Mouse (Mus musculus): Measurements from ENCODE around the gene Glrb. TPM values are rescaled to one million over a fixed set of nuclear protein-coding genes. Genes with fewer than 3 reads are reported as not detected.

The Glrb gene
- 0.08 and 0.16 TPM in 2 replicates for polyA plus RNA-seq (2012; rRNA removed)

DNA sequence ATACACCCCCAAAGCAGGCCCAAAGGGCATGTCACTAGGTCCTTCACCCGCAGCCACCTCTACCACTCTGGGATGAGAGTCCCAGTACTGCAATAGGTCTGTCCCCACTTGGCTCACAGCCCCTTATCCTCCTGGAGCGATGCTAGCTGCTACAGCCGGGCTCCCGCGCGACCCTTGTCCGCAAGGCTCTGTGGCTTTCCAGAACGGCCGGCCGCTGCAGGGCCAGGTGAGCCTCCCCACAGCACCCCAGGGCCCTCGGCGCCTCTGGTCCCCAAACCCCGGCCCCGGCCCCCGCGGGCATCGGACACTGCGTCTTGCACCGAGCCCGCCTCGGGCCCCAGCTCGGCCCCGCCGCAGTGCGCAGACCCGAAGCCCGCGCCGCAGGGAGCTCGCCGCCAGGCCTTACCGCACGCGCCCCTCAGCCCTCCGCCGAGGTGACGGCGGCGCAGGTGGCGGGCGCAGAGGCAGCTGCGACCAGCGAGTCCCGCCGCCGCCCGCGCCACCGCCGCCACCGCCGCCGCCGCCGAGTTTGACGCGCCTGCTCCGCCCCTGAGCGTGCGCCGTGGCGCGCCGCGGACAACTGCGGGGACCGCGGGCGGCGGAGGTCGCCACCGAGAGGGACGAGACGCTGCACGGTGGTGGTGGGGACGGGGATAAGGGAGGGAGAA, at the start of gene Glrb:
Gene Glrb (minus strand): TSS at position 550 of the 668 bp plus-strand sequence.
- Histone ChIP-seq H3K4me1 (ENCODE audit: control insufficient read depth, insufficient read depth, low read length) (no peaks in the 10 kb centered on the region; the same call in 1 of the 2 replicates), H3K4me3 (replicated peaks; ENCODE audit: extremely low read depth, low read depth, low read length) (peak within 1 kb of the TSS; percentile 5)
- no peak for DNase-seq
- WGBS: 2% methylated on average over 76 of the region's 76 CpGs
- no peak for TF ChIP-seq CTCF (IDR thresholded peaks at IDR 0.05; ENCODE audit: insufficient read depth, low read length)
- no peak for TF ChIP-seq POLR2A (IDR thresholded peaks at IDR 0.05; ENCODE audit: borderline replicate concordance, extremely low read depth, low read depth, low read length)

DNA sequence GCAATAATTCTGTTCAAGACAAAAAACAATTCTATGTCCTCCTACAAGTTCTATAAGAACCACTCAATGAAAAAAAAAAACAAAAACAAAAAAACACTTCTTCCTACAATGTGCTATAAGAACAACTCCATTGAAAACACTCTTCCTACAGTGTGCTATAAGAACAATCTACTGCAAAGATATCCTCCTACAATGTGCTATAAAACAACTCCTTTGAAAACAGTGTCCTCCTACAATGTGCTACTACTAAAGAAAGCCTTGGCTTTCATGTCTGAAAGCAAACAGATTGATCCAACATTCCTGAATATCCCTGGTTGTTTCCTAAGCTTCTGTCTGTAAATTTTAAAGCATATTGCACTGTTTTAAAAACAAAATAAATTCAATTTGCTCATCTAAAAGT, 46.5 kb upstream of the Glrb start:
- no peak overlapping the region for H3K4me3 ChIP-seq (replicated peaks; ENCODE audit: extremely low read depth, low read depth, low read length)
- no peak for TF ChIP-seq POLR2A (IDR thresholded peaks at IDR 0.05; ENCODE audit: borderline replicate concordance, extremely low read depth, low read depth, low read length)
- TF ChIP-seq CTCF (IDR thresholded peaks at IDR 0.05; ENCODE audit: insufficient read depth, low read length): no peak
- DNase-seq: no peak
- no peaks in the 10 kb centered on the region for H3K4me1 ChIP-seq (ENCODE audit: control insufficient read depth, insufficient read depth, low read length)

DNA sequence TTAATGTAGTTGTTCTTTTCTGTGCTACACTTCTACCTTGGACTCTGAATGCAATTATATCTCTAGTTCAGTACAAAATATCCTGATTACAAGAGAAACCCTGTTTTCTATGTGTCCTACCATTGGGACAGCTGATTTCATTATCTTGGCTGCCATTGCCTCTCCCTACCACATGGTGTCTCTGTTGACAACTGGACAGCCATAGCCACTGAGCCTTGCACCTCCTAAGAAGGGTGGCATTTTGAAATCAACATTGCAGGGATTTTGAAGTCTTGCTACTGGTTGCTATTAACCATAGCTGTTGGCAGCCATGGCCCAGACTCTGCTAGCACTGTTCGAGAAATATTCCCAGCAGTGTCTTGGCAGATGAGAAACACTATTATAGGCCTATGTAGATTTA, 45.1 kb upstream of the Glrb start:
- Histone ChIP-seq H3K4me3 (replicated peaks; ENCODE audit: extremely low read depth, low read depth, low read length) (no peak overlapping the region), H3K4me1 (ENCODE audit: control insufficient read depth, insufficient read depth, low read length) (no peaks in the 10 kb centered on the region)
- TF ChIP-seq CTCF (IDR thresholded peaks at IDR 0.05; ENCODE audit: insufficient read depth, low read length): peak; percentile 69
- no peak for TF ChIP-seq POLR2A (IDR thresholded peaks at IDR 0.05; ENCODE audit: borderline replicate concordance, extremely low read depth, low read depth, low read length)
- peak; percentile 10 for DNase-seq
- WGBS: 21% methylated on average over 1 of the region's 1 CpGs

DNA sequence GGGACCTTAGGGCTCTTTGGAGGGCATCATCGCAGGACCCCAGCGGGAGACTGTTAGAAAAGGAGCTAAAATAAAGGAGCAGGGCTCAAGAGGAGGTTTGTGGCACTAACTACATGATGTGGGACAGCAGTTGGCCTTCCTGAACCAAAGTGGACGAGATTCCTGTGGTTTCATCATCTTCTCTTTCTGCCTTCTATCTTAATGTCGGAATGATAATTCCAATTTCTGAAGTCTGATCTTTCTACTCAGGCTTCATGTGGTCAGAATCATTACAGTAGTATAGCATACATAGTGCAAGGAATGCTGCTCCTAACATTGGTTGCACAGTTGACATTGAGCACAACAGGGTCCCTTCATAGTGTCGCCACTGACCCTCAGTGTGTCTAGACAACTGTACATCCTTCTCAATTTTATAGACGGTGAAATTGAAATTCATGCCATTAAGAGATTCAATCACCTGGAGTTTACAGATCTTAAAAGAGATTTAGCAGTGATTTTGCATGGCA, 372 bp upstream of the Glrb start:
- Histone ChIP-seq H3K4me3 (replicated peaks; ENCODE audit: extremely low read depth, low read depth, low read length) (peak overlapping the region; percentile 5), H3K4me1 (ENCODE audit: control insufficient read depth, insufficient read depth, low read length) (no peaks in the 10 kb centered on the region; the same call in 1 of the 2 replicates)
- TF ChIP-seq CTCF (IDR thresholded peaks at IDR 0.05; ENCODE audit: insufficient read depth, low read length) (no peak), POLR2A (IDR thresholded peaks at IDR 0.05; ENCODE audit: borderline replicate concordance, extremely low read depth, low read depth, low read length) (no peak)
- no peak for DNase-seq
- 20% methylated on average over 6 of the region's 6 CpGs for WGBS

DNA sequence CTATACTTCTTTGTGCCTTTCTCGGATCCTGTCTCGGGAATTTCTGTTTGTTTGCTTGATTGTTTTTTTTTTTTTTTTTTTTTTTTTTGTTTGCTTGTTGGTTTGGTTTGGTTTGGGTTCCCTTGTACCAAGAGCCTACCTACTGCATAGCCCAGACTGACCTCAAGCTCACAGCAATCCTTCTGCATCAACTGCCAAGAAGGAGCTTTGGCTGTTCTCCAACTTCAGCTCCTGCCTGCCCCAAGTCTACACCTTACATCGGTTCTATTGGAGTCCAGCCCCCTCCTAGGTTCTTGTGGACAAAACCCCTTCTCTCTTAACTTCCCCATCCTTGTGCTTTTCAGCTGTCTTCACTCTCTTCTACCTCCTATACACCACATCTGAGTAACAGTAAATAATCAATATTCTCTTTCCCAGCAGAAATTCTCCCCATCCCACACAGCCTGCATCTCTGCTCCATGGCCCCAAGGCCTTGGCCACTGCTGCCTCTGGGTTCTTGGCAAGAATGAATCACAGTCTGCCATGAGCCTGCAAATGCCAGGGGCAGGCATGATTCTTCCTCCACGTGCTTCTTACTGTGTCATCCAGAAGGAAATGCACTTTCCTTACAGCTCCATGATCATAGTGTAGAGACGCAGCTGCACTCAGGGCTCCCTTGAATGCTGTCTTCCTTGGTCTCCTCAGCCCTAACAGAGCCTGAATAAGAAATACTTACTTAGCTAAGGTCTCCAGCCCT, 18.5 kb downstream of the Glrb start:
- WGBS: 73% methylated on average over 5 of the region's 5 CpGs
- H3K4me3 ChIP-seq (replicated peaks; ENCODE audit: extremely low read depth, low read depth, low read length): no peak overlapping the region
- no peak for DNase-seq
- H3K4me1 ChIP-seq (ENCODE audit: control insufficient read depth, insufficient read depth, low read length): no peaks in the 10 kb centered on the region
- no peak for TF ChIP-seq POLR2A (IDR thresholded peaks at IDR 0.05; ENCODE audit: borderline replicate concordance, extremely low read depth, low read depth, low read length)
- no peak for TF ChIP-seq CTCF (IDR thresholded peaks at IDR 0.05; ENCODE audit: insufficient read depth, low read length)

DNA sequence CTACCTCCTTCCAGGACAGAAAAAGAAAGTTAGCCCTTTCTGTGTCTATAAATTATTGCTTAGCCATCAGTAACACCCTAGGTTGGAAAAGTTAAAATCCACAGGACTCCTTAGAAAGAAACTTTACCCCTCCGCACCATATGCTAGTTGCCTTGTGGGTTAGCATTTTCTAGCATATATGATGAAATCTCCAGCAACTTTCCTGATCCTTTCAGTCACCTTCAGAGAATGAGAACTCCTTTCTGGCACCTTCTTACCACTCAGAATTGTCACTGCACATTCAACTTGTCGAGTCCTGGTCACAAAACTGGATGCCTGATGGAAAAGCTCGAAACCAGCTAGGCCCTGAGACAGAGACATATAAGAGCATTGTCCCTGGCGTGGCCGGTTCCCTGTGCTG, 19.1 kb downstream of the Glrb start:
- Histone ChIP-seq H3K4me3 (replicated peaks; ENCODE audit: extremely low read depth, low read depth, low read length) (no peak overlapping the region), H3K4me1 (ENCODE audit: control insufficient read depth, insufficient read depth, low read length) (no peaks in the 10 kb centered on the region)
- TF ChIP-seq CTCF (IDR thresholded peaks at IDR 0.05; ENCODE audit: insufficient read depth, low read length) (no peak), POLR2A (IDR thresholded peaks at IDR 0.05; ENCODE audit: borderline replicate concordance, extremely low read depth, low read depth, low read length) (no peak)
- DNase-seq: no peak
- WGBS: 86% methylated on average over 5 of the region's 5 CpGs

DNA sequence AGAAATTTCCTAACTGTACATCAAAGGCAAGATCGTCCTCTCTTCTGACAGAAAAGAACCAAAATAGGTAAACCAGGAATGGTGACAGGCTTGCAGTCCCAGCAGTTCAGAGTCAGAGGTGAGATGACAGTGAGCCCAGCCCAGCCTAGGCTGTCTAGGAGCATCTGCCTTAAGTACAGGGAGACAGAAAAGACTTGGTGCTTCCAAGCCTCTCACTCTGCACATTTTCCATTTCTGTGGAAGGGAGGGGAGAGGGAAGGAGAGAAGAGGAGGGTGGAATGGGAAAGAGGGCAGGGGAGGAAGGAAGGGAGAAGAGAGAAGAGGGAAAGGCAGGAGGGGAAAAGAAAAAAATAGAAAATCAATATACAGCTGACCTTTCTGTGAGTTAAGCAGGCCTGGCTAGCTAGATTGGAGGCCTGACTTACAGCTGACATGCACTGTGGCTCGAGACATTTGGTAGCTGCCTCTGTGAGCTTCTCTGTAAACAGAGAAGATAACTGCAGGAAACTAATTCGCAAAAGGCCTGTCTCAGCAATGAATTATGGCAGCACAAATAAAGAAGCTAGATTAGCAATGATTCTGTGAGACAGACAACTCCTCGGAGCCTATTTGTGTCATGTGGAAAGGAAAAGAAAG, 20.3 kb downstream of the Glrb start:
- WGBS: 43% methylated on average over 4 of the region's 4 CpGs
- TF ChIP-seq POLR2A (IDR thresholded peaks at IDR 0.05; ENCODE audit: borderline replicate concordance, extremely low read depth, low read depth, low read length): no peak
- TF ChIP-seq CTCF (IDR thresholded peaks at IDR 0.05; ENCODE audit: insufficient read depth, low read length): no peak
- H3K4me1 ChIP-seq (ENCODE audit: control insufficient read depth, insufficient read depth, low read length): no peaks in the 10 kb centered on the region
- DNase-seq: no peak
- H3K4me3 ChIP-seq (replicated peaks; ENCODE audit: extremely low read depth, low read depth, low read length): no peak overlapping the region

DNA sequence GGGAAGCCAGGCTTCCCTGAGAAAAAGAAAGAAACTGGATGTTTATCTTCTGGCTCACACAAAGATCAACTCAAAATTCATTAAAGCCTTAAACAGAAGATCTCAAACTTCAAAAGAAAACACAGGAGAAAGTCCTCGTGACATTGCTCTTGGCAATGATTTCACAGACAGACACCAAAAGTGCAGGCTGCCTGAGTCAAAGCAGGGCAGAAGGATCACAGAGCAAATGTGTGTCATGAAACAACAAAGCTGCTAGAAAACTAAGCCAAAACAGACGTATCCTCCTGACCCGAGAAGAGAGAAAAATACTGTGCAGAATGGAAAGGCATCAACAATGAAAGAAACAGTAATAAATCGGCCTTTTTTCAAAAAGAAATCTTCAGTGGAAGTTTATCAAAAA, 22.4 kb downstream of the Glrb start:
- no peak for DNase-seq
- no peak overlapping the region for H3K4me3 ChIP-seq (replicated peaks; ENCODE audit: extremely low read depth, low read depth, low read length)
- WGBS: 47% methylated on average over 4 of the region's 4 CpGs
- TF ChIP-seq POLR2A (IDR thresholded peaks at IDR 0.05; ENCODE audit: borderline replicate concordance, extremely low read depth, low read depth, low read length): no peak
- no peak for TF ChIP-seq CTCF (IDR thresholded peaks at IDR 0.05; ENCODE audit: insufficient read depth, low read length)
- H3K4me1 ChIP-seq (ENCODE audit: control insufficient read depth, insufficient read depth, low read length): no peaks in the 10 kb centered on the region

DNA sequence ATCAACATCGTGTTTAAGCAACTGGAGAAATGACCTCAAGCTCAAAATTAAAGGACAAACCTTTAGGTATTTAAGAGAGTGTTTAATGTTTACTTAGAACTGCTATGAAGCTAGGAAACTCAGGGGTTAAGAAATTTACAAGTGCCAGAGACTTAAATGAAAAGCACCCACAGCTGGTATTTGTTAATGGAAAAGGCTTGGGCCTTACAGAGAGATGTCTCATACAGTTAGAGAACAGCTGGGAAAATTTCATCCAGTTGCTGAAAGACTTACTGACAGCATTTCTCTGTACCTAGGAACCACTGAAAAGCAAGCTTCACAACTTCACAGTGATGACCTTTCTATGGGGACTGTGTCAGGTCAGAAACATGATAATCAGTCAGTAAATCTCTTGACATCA, 28.3 kb downstream of the Glrb start:
- Histone ChIP-seq H3K4me3 (replicated peaks; ENCODE audit: extremely low read depth, low read depth, low read length) (no peak overlapping the region), H3K4me1 (ENCODE audit: control insufficient read depth, insufficient read depth, low read length) (no peaks in the 10 kb centered on the region)
- no peak for DNase-seq
- no peak for TF ChIP-seq POLR2A (IDR thresholded peaks at IDR 0.05; ENCODE audit: borderline replicate concordance, extremely low read depth, low read depth, low read length)
- no peak for TF ChIP-seq CTCF (IDR thresholded peaks at IDR 0.05; ENCODE audit: insufficient read depth, low read length)
- WGBS: 57% methylated on average over 1 of the region's 1 CpGs

Data from lung, adult 2 months (tissue).